In genomic region chr10:40726288-40726902, GRCm38 (mm10) we compare ENCODE assay signal across 18 mouse cellular contexts. TPM values are rescaled to one million over a fixed set of nuclear protein-coding genes. Genes with fewer than 3 reads are reported as not detected.
DNase-seq lines count a peak whose midpoint lies in the region; ATAC-seq and TF ChIP-seq lines count a peak whose summit lies in the region.
"Had no signal": no experiment of that assay in that cellular context is flagged by ENCODE, and none has a peak within 500 bp of the region (broad histone marks: within the 10 kb centered on the region; RNA-seq: fewer than 3 reads in every experiment).

No protein-coding gene starts in this region.

- H3K36me3 ChIP-seq in hindbrain, embryonic 10.5 days = no peaks in the 10 kb centered on the region
- no peaks in the 10 kb centered on the region for H3K36me3 ChIP-seq in hindbrain, embryonic 11.5 days (ENCODE audit: control insufficient read depth, insufficient read depth, low read length)
- no peaks in the 10 kb centered on the region for H3K36me3 ChIP-seq in MEL (ENCODE audit: control insufficient read depth in 1 of 2, insufficient read depth in 2 of 2, low read length in 2 of 2)
- H3K36me3 ChIP-seq in forebrain, embryonic 15.5 days = no peaks in the 10 kb centered on the region
- no peaks in the 10 kb centered on the region for H3K36me3 ChIP-seq in midbrain, embryonic 12.5 days
- H3K36me3 ChIP-seq: embryonic facial prominence, embryonic 12.5 days had no signal

- H3K4me2 ChIP-seq in hindbrain, embryonic 11.5 days (replicated peaks; ENCODE audit: low read depth, low read length) = no peak overlapping the region
- no peak overlapping the region for H3K4me2 ChIP-seq in forebrain, embryonic 15.5 days (replicated peaks)
- H3K4me2 ChIP-seq in midbrain, embryonic 12.5 days (replicated peaks) = no peak overlapping the region
- H3K4me2 ChIP-seq: embryonic facial prominence, embryonic 12.5 days had no signal

- H3K9ac ChIP-seq in hindbrain, embryonic 11.5 days (ENCODE audit: low read depth, low read length) = no peak overlapping the region
- no peak overlapping the region for H3K9ac ChIP-seq in MEL (ENCODE audit: control insufficient read depth, low read depth, low read length, poor library complexity, severe bottlenecking)
- H3K9ac ChIP-seq in forebrain, embryonic 15.5 days (replicated peaks) = no peak overlapping the region
- H3K9ac ChIP-seq in midbrain, embryonic 12.5 days (replicated peaks) = no peak overlapping the region
- H3K9ac ChIP-seq: embryonic facial prominence, embryonic 12.5 days had no signal

- WGBS in hindbrain, embryonic 10.5 days = 66% methylated on average over 11 of the region's 11 CpGs
- WGBS in hindbrain, embryonic 11.5 days = 65% methylated on average over 11 of the region's 11 CpGs
- 51% methylated on average over 11 of the region's 11 CpGs for WGBS in forebrain, embryonic 15.5 days
- 44% methylated on average over 11 of the region's 11 CpGs for WGBS in midbrain, embryonic 12.5 days

- H3K4me3 ChIP-seq in hindbrain, embryonic 10.5 days = no peak overlapping the region
- no peak overlapping the region for H3K4me3 ChIP-seq in hindbrain, embryonic 11.5 days (ENCODE audit: low read depth, low read length)
- H3K4me3 ChIP-seq in MEL (ENCODE audit: control insufficient read depth in 1 of 2, insufficient read depth in 1 of 2, low read depth in 2 of 2, low read length in 2 of 2) = no peak overlapping the region
- no peak overlapping the region for H3K4me3 ChIP-seq in forebrain, embryonic 15.5 days
- H3K4me3 ChIP-seq in midbrain, embryonic 12.5 days = no peak overlapping the region
- H3K4me3 ChIP-seq: embryonic facial prominence, embryonic 12.5 days had no signal

- ATAC-seq in hindbrain, embryonic 11.5 days (ENCODE audit: low FRiP score) = no peak
- ATAC-seq in forebrain, embryonic 15.5 days (replicated peaks) = peak; percentile 53; the same call in 1 of the 2 replicates
- 0 out of 2 replicates have a peak, but pooled peaks have one; percentile 61 for ATAC-seq in midbrain, embryonic 12.5 days (ENCODE audit: low FRiP score, low read depth)
- no peak for ATAC-seq in granulocyte monocyte progenitor cell, adult 5-6 weeks (replicated peaks; ENCODE audit: poor library complexity, severe bottlenecking)
- ATAC-seq: Patski had no signal

- no peak for DNase-seq in hindbrain, embryonic 10.5 days (ENCODE audit: low spot score)
- no peak for DNase-seq in hindbrain, embryonic 11.5 days (ENCODE audit: low spot score)
- DNase-seq in MEL (ENCODE audit: low read depth, low spot score) = peak; percentile 6
- DNase-seq in thymus, adult 18-20 months = no peak
- DNase-seq in spleen, adult 18-20 months = no peak
- DNase-seq: adrenal gland, postnatal 25 days; cerebellum, adult 11-12 months; kidney, postnatal 10 days; lung, adult 18-20 months; right cerebral cortex, postnatal 14 days; thymus, postnatal 36 days had no signal

- no peak for TF ChIP-seq RAD21 in MEL (IDR thresholded peaks at IDR 0.05; ENCODE audit: low read depth, low read length)

- no peak for TF ChIP-seq EP300 in MEL (IDR thresholded peaks at IDR 0.05; ENCODE audit: low read depth in 1 of 2, low read length in 2 of 2)

- H3K27me3 ChIP-seq in hindbrain, embryonic 10.5 days (ENCODE audit: insufficient read depth, poor library complexity, severe bottlenecking) = no peaks in the 10 kb centered on the region
- H3K27me3 ChIP-seq in hindbrain, embryonic 11.5 days (ENCODE audit: control insufficient read depth, insufficient read depth, low read length) = no peaks in the 10 kb centered on the region
- H3K27me3 ChIP-seq in MEL (ENCODE audit: control insufficient read depth in 1 of 2, insufficient read depth in 2 of 2, low read length in 2 of 2) = peaks cover 4 to 7% of the 10 kb centered on the region in 2 experiments; a peak in 3 of 4 replicates
- no peaks in the 10 kb centered on the region for H3K27me3 ChIP-seq in forebrain, embryonic 15.5 days
- no peaks in the 10 kb centered on the region for H3K27me3 ChIP-seq in midbrain, embryonic 12.5 days
- H3K27me3 ChIP-seq: embryonic facial prominence, embryonic 12.5 days; Patski had no signal

- TF ChIP-seq POLR2A in MEL (IDR thresholded peaks at IDR 0.05; ENCODE audit: control insufficient read depth in 1 of 2, insufficient read depth in 1 of 2, low read depth in 1 of 2, low read length in 2 of 2, poor library complexity in 1 of 2) = no peak

- no peaks in the 10 kb centered on the region for H3K9me3 ChIP-seq in hindbrain, embryonic 10.5 days
- no peaks in the 10 kb centered on the region for H3K9me3 ChIP-seq in hindbrain, embryonic 11.5 days (ENCODE audit: control insufficient read depth, low read length)
- H3K9me3 ChIP-seq in MEL (replicated peaks; ENCODE audit: insufficient read depth, low read length) = no peaks in the 10 kb centered on the region
- H3K9me3 ChIP-seq in forebrain, embryonic 15.5 days = no peaks in the 10 kb centered on the region
- no peaks in the 10 kb centered on the region for H3K9me3 ChIP-seq in midbrain, embryonic 12.5 days
- H3K9me3 ChIP-seq: embryonic facial prominence, embryonic 12.5 days had no signal

- H3K4me1 ChIP-seq in hindbrain, embryonic 10.5 days (replicated peaks) = peaks cover 36% of the 10 kb centered on the region
- peaks cover 8% of the 10 kb centered on the region for H3K4me1 ChIP-seq in hindbrain, embryonic 11.5 days (replicated peaks; ENCODE audit: control insufficient read depth, insufficient read depth, low read length)
- H3K4me1 ChIP-seq in MEL (ENCODE audit: control insufficient read depth in 1 of 2, insufficient read depth in 2 of 2, low read length in 2 of 2) = no peaks in the 10 kb centered on the region
- peaks cover 21% of the 10 kb centered on the region for H3K4me1 ChIP-seq in forebrain, embryonic 15.5 days
- H3K4me1 ChIP-seq in midbrain, embryonic 12.5 days = peaks cover 24% of the 10 kb centered on the region

- peak overlapping the region; percentile 62; the same call in 1 of the 2 replicates for H3K27ac ChIP-seq in hindbrain, embryonic 10.5 days
- no peak overlapping the region for H3K27ac ChIP-seq in hindbrain, embryonic 11.5 days (ENCODE audit: low read depth, low read length)
- no peak overlapping the region for H3K27ac ChIP-seq in MEL (ENCODE audit: control insufficient read depth, low read depth, low read length)
- peak overlapping the region; percentile 40; the same call in 1 of the 2 replicates for H3K27ac ChIP-seq in forebrain, embryonic 15.5 days (replicated peaks)
- H3K27ac ChIP-seq in midbrain, embryonic 12.5 days (replicated peaks) = peak overlapping the region; percentile 44
- H3K27ac ChIP-seq: embryonic facial prominence, embryonic 12.5 days had no signal

- no peak for TF ChIP-seq CTCF in MEL (IDR thresholded peaks at IDR 0.05 in 2 of 3, conservative IDR thresholded peaks at IDR 0.05 in 1 of 3; ENCODE audit: control insufficient read depth in 1 of 3, insufficient read depth in 1 of 3, low read depth in 2 of 3, low read length in 3 of 3, poor library complexity in 1 of 3, severe bottlenecking in 1 of 3)

- no peaks in the 10 kb centered on the region for H3K79me2 ChIP-seq in MEL (ENCODE audit: control insufficient read depth, insufficient read depth, low read length, poor library complexity)

TF ChIP-seq in MEL, 35 proteins besides CTCF, POLR2A, EP300 and RAD21:
- TF ChIP-seq MYC (IDR thresholded peaks at IDR 0.05; ENCODE audit: low read depth, low read length) (no peak), USF1 (IDR thresholded peaks at IDR 0.05; ENCODE audit: low read depth, low read length) (peak; percentile 58; the same call in 1 of the 2 replicates), BHLHE40 (IDR thresholded peaks at IDR 0.05; ENCODE audit: borderline replicate concordance, low read depth, low read length) (peak; percentile 50; the same call in 1 of the 2 replicates)
TF ChIP-seq in MEL: peak in this region for 2.

RNA-seq across cellular contexts. Expression of gene Mettl24, which starts 43.3 kb away (rescaled TPM):
- polyA plus RNA-seq in hindbrain, embryonic 10.5 days (2016; fragmentation: Nextera tagmentation; extraction: Ambion mirVana) = 1.2 and 1.4 TPM in 2 replicates
- polyA plus RNA-seq in hindbrain, embryonic 11.5 days (2014; fragmentation: Nextera tagmentation; extraction: Ambion mirVana) = 0.97 and 1.2 TPM in 2 replicates
- total RNA-seq in MEL (2012; rRNA removed) = not detected in 2 replicates
- not detected for polyA plus RNA-seq in MEL (2012; ENCODE audit: insufficient read depth in 1 of 2, insufficient read length in 2 of 2, low read depth in 1 of 2, low replicate concordance in 2 of 2, missing spikeins in 1 of 2)
- polyA plus RNA-seq in forebrain, embryonic 15.5 days (2015; fragmentation: Nextera tagmentation; extraction: Ambion mirVana) = 0.23 and 0.29 TPM in 2 replicates
- polyA plus RNA-seq in midbrain, embryonic 12.5 days (2016; fragmentation: Nextera tagmentation; extraction: Ambion mirVana) = 0.91 and 1.0 TPM in 2 replicates
- total RNA-seq in granulocyte monocyte progenitor cell, adult 5-6 weeks (2014; fragmentation: Nextera tagmentation) = not detected in 2 replicates
- 0.13 and 0.21 TPM in 2 replicates for total RNA-seq in granulocyte monocyte progenitor cell, adult 5-6 weeks (2017)
- total RNA-seq: hematopoietic stem cell, adult 5-6 weeks; megakaryocyte progenitor cell, adult 5-6 weeks had no signal
- polyA plus RNA-seq: Patski had no signal

Comparison
In these comparisons a context has a peak if more than half of its experiments do, and no peak if none do; other contexts are left out.
1. H3K27ac ChIP-seq: peak in hindbrain, embryonic 10.5 days (single experiment), forebrain, embryonic 15.5 days (single experiment) and midbrain, embryonic 12.5 days (single experiment); none in hindbrain, embryonic 11.5 days (single experiment) and MEL (single experiment).
2. ATAC-seq: peak in forebrain, embryonic 15.5 days (single experiment) and midbrain, embryonic 12.5 days (single experiment); none in hindbrain, embryonic 11.5 days (single experiment) and granulocyte monocyte progenitor cell, adult 5-6 weeks (single experiment).